Mouse (Mus musculus) 3134 (cell line): ENCODE results near the gene Rfx4.

Source experiments
- DNase-seq: peaks from one replicate; pipeline ENCODE4 v3.0.0-alpha.2; 2011; ENCODE audit warnings: low spot score; ENCODE audit not compliant: insufficient read length; ENCODE audit errors: extremely low read depth

Gene Rfx4

DNA sequence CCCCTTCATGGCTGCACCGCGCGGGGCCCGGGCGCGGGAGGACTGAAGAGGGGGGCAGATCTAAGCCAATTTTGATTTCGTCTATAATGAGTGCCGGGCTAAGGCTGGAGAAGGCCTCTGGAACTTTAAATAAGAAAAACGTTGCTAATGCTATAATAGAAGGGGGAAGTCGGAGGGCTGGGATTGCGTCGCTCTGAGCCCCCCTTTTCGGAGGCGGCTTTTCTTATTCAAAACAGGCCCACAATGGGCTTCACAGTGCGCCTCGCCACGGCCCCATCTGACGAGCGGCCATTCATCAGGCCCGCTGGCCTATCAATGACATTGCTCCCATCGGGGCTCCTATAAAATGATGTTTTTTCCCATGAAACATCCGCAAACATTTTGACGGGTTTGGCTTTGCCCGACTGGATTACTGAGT, at the start of gene Rfx4:
Rfx4 (plus strand) TSS at position 277 of the 418 bp plus-strand sequence.
- DNase-seq, result no peak

DNA sequence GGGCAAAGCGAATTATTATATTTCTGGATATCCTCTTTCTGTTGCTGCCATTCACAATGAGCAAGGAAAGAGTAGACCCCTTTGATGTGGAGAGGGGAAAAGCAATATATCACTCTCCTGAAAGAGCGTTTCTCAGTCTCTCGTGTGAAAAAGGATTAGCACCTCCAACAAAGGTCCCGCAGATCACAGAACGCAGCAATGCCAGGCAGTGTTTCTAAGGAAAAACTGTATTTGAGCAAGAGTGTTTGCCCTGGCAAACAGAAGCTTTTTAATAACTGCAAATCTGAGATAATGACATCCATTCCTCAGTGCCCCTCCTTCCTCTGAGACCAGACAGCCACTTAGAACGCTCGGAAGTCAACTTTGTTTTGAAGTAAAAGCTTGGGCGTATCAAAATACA, 49.3 kb upstream of the Rfx4 start:
- DNase-seq, result no peak

DNA sequence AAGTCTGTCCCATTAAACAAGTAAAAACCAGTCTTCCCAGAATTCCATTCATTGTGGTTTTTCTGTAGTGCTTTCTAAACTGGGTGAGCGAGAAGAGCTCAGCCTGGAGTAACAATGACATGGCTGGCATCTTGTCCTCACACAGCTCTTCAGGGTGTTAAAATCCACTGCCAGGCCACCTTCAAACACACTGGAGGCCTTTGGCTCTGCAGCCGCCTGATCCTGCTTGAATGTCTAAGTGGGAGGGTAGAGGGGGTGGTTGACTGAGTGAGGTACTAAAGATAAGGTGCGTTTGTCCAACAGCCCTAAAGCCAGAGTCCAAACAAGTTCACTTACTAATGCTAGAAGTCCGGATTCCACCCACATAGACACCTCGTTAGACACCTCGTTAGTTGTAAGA, 48.6 kb upstream of the Rfx4 start:
- no peak for DNase-seq

DNA sequence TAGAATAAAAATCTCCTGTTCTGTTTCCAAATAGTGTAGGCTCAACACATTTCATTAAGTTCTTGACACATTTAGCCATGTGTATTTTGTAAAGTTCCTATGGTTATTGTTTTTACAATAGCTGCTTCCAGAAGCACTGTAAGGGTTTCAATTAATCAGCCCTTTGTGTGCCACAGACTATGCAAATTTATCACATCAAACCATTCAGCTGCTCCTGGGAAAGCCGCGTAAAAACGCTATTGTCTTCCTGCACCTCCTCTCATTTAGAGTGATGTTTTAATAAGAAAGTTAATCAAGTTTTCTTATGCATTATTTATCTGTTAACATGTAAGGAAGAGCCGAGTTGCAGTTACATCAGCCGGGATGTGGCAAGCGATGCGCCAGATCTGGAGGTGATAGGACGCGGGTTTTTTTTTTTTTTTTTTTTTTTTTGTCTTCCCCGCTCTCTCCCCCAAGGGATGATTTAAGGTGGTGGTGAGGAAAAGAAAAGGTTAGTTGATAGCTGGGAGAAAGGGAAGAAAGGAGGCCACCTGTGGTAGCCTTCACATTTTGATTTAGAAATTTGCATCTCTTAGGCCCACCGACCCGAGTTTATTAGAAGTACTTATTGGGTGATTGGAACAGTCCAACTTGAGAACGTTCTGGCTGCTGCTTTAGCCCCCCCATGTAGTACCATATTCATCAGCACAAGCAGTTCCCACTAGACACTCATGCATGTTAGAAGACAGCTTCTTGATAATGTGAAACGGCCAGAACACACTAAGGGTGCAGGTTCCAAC, 47.9 kb upstream of the Rfx4 start:
- no peak for DNase-seq

DNA sequence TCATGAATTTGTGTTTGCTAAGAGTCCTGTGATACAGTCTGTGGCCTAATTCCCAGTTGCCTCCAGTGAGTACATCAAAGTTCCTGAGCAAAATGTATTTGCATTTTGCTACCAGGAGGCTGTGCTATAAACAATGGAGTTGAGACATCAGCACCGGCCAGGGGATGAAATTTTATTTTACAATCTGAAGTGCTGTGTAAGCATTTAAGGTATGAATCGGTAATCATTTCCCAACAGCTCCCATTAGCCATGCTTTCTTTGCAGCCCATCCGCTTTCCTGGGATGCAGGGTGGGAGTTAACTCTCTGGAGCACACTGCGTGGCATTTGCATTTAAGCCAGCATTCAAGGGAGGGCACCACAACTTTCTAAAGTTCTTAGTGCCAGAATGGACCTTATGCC, 45.7 kb upstream of the Rfx4 start:
- DNase-seq, result no peak

DNA sequence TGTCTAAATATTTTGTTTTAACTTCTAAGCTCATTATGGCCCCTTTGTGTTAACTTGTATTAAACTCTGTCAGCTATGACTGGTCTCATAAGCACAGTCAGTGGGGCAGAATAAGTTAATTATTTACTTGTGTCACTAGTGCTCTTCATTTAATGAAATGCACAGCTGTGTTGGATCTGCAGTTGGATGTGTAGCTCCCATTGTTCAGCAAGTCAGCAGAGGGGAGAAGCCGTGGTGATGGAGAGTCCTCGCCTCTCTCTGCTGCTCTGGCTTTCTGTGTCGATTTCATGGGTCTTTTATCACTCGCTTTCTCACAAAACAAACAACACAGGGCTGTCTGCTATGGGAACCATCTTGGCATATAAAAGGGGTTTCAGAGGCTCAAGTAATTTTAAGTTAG, 45.0 kb upstream of the Rfx4 start:
- DNase-seq, result no peak

DNA sequence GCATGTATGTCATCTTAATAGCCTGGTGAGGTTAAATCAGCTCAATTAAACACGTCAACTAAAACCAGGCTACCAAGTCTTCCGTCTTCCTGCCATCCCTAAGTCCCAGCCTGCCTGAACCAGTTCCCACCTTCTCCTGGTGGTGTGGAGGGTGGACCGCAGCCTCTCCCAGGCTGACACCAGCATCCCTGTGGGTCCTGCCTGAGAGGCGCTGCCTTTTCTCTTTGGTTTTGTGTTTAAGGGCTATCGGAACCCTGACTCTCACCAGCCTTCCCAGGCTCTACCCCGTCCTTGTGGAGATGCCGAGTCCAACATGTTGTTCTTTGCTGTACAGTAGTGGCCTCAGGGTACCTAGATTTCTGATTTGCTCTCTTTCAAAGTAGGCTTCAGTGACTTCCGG, 44.4 kb upstream of the Rfx4 start:
- no peak for DNase-seq

DNA sequence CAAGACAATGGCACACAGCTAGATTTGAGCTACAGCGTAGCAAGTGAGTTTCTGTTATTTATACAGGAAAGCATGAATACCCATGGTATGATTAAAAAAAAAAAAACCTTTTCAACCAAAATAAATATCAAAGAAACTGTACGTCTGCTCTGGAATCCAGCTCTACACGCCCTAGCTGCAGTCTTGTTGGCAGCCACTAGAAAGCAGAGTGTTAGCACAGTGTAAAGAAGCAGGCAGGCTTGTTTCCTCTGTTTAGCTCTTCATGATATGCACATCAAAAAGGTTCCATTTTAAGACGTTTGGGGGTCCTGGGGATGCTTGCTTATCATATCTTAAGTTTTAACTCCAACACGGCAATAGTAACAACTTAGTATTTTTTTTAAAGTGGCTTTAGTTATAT, 43.9 kb upstream of the Rfx4 start:
- no peak for DNase-seq

DNA sequence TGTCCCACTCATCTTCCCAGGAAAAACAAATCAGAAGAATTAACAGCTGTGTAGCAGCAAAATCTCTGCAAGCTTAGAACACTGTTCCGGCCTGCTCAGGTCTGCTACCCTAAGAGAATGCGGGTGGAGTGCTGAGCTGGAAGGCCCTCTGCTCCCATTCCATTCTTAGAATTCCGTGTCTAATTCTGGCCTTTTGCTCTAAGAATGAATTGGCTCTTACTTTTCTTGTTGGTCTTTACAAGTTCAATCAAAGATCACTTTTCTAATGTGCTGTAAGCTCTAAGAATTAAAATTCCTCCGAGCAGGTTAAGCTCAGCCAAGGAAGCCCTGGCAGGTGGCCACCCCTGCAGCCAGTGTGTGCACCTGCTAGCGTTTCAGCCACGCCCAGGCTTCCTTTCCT, 43.3 kb upstream of the Rfx4 start:
- DNase-seq, result no peak

DNA sequence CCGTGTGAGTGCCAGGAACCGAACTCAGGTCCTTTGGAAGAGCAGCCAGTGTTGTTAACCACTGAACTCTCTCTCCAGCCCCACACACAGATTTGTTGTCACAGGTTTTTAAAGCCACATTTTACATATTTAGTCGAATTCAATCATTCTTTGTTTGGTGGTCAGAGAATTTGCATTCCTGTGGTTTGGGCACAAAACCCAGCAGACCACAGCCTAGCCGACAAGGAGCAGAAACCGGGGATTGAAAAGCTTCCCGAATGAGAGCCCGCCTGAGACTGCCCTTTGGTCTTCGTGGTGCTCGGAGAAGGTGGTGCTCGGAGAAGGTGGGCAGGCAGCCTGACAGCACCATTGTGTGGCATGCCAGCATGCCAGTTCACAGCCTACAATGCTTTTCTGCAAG, 42.8 kb upstream of the Rfx4 start:
- peak; percentile 53 for DNase-seq

DNA sequence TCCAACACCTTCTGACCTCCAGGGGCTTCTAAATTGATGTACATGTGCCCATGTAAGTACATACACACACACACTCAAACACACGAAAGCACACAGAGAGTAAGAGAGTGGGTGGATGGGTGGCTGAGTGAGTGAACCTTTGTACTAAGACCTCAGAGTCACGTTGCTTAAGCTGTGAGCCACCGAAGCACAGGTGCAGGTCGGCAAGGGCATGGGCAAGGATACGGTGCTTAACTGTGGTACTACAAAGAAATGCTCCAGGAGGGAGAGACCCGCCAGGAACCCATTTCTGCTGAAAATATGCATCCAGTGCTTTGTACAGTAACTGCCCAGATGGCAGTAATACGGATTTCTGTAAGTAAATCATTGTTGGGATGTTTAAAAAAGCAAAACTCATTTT, 40.2 kb upstream of the Rfx4 start:
- no peak for DNase-seq

DNA sequence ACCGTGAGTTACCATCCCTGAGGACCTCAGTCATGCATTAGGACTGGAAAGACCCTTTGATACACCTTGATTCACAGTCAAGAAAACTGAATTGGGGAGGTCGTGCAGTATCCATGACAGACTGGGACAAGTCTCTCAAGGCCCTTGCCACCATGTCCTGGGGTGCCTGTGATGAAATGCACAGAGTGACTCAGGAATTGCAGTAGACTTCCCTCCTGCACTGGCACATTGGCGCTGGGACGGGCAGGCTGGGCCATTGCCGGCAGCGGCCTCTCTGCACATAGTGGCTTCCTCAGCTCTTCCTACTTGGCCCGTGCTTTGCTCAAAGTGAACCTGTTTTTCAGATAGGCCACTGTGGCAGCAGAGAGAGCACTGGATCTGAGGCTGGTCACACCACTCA, 39.3 kb upstream of the Rfx4 start:
- DNase-seq, result no peak

DNA sequence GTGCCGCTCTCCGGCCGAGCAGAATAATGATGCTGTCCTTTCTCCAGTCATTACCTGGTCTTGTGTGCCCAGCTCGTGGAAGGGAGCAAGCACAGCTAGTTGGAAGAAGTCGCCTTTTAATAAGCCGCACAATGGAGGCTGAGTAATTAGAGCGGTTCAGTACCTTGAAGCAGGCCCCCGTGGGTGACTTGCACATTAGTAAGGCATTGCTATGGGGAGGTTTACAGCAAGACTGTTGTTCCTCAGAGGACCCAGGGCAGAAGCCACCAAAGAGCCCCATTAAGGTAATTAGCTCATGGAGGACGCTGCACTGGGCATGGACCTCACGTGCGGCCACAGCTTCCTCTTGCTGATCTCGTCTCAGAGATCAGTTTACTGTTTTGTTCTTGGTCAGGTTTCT, 33.2 kb upstream of the Rfx4 start:
- DNase-seq, result no peak

DNA sequence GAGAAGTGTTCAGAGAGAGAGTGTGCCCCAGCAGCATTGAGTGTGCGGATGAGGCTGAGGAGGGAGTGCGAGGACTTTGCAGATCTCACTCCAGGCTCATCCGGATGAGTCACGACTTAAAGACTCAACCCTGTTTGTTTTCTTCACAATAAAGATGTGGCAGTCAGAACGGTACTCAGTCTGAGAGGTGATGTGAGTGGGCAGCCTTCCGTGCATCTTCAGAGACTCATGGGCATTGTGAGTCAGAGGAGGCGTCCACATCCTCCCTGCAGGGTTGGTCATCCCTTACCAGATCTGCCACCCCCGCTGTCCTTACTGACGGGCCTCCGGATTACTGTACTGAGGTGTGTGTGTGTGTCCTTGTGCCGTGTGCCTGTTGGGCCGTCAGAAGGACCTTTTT, 28.9 kb upstream of the Rfx4 start:
- no peak for DNase-seq

DNA sequence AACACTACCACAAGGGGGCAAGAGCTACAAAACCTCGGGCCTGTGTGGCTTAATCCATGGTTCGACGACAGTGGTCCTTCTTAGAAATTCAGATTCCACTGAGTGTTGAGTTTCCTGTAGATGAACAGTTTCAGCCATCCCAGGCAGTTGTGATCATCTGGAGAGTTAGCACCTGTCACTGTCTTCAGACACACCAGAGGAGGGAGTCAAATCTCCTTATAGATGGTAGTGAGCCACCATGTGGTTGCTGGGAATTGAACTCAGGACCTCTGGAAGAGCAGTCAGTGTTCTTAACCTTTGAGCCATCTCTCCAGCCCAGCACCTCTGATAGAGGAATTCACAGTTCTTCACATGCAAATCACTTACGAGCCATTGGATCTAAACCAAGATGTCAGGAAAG, 28.1 kb upstream of the Rfx4 start:
- no peak for DNase-seq

DNA sequence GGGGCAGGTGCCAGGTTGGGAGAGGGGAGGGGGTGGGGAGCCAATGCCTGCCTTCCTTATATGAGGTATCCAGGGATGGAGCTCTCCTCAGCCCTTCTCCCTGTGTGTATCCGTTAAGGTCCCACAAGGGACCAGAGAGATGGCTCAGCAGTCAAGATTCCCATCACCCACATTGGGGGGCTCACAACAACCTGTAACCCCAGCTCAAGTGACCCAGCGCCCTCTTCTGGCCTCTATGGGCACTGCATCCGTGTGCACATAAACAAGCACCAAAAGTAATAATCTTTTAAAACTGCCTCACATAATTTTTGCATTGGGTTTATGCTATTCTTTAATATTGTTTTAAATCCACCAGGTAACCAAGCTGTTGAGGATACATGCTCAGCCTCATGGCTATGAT, 25.8 kb upstream of the Rfx4 start:
- no peak for DNase-seq

DNA sequence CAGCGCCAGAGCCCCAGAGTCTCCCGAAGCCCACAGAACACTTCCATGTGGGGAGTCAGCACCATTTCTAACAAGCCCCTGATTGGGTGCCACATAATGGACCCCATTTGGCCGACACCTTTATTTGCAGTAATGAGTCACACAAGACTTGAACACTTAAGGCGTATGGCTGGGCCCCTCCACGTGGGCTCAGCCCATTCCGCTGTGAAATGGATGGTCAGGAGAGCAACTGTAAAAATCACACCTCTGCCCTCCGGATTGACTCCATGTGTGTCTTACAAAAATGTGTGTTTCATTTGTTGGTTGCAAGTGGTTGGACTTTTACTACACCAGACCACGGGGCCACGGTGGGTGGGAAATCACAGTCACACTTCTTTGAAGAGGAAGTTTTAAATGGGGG, 24.9 kb upstream of the Rfx4 start:
- DNase-seq, result no peak

DNA sequence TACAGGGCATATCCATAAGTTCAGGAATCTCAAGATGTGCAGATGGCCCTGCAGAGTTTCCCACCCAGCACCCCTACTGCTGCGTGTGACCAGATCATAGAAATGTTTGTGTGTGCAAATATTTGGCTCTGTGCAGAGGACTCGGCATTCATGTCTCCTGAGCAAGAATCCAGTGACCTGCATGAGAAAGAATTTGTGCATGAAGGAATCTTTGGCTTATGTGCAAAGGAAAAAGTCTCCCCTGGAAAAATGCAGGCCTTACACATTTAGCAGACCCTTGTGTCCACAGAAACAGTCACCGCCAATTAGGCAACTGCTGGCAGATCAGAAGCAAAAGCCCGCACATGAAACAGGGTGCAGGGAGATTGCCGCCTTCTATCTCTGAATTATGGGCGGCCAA, 22.4 kb upstream of the Rfx4 start:
- DNase-seq, result no peak

DNA sequence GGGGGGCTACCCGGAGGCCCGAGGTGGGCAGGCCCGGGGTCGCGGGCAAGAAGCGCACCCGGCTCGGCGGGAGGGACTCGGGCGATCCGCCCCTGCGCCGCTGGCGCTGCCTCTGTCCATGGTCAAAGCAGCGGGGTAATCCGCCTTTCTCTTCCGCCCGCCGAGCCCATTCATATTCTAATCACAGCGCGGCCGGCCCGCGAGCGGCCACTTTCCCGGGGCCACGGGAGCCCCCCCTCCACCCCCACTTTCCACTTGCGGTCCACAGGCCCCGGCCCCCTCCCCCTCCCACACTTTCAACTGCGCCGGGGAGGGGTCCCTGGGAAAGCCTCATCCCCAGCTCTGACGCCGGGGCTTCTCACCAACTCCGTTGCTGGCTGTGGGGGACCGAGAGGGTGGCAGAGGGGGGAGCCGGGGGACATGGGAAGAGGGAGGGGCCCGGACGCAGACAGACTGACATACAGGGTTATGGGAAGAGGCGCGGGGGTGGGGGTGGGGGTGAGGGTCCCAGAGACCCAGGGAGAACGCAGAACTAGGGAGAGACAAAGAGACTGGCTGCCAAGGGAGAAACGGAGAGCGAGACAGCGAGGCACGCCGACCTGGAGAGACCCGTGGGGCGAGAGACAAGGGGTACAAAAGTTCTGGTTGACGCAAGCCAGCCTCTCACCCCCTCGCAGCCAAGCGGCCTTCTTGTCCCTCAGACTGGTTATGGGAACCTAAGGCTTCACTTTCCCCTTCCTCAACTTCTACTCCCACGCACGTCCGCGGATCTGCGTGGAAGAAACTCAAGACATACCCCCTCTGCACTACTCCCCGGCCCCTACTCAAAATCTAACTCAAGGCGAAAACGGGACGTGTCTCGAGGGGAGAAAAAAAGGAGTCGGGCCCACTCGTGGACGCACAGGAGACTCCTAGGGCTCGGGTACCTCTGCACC, 744 bp upstream of the Rfx4 start:
- DNase-seq, result no peak

DNA sequence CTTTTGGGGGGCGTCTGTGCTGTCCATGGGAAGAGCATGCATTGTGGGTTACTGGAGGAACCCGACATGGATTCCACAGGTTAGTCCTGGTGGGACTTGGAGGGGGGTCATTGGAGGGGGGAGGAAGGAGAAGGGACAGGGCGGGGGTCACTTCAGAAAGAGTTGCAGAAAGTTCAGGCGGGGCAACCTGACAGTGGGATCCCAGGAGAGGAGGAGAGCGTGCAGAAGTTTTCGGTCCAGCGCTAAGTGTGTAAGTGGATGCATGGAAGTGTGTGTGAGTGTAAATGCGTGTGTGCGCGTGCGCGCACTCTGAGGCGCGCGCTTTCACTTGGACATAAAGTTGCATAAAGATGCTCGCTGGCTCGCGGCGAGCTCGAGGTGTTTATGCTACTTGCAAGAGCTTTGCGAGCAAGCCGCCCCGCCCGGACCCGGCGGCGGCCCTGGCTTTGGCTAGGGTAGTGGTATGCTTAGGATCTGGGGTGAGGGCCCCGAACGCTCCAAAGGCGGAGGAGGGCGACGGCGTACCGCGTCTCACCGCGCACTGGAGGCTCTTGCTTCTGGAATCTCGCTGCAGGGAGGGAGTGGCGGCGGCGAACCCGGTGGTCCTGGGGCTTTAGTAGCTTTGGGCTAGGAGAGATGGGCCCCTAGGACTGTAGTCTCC, 703 bp downstream of the Rfx4 start:
- no peak for DNase-seq

DNA sequence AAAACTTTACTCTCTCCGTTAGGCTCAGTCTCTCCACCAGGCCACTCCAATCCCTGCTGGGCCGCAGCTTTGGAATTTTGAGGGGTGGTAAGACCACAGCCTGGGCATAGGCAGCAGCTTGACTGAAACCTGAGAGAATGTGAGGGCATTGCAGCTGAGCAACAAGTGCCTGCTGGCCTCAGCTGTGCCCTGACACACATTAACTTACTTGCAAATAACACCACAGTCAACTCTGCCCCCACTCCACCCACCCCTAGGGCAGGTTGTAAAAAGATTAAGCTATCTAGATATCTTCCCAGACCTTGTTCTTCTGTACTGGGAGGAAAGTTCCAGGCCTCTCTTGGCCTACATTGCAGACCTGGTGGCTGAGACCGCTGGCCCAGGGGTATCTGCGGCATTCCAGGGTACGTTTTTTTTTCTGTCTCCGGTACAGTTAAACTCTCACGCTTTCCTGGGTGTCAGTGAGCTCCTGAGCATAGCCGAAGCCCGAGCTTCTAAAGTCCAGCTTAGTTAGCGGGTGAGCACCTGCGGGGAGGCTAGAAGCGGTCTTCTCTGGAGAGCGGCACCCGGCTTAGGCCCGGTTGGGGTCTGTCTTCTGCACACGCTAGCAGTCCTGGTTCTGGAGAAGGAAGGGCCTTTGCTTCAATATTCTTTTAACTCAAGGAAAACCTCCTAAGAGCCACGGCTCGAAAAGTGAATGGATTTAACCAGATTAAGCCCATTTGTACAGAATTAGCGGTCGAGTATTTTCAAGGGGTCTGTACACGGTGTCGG, 1.8 kb downstream of the Rfx4 start:
- no peak for DNase-seq
